Mouse (Mus musculus): Measurements from ENCODE around the gene Prl7c1.
"Not testable (repeated sequence)": the region's sequence is repeated elsewhere in the genome, so short reads cannot be mapped to it uniquely, and the experiment has no call there.

The Prl7c1 gene

DNA sequence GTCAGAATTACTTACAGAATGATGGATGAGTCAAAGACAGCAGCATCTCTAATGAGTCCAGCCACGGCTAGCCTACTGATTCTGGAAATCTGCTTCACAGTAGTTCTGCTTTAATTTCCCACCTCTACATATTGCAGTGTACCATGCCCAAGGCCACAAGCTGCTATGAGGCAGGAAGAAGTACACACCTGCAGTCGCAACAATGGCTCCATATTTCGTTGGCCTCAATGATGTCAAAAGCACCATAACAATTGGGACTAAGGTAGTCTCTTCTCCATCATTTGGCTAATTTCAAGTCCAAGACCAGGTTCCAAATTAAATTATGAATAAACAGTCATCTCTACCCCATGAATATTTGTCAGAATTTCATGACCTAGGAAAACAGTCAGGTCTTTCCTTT, at the start of gene Prl7c1:
Gene Prl7c1 (minus strand): TSS at position 101 of the 400 bp plus-strand sequence.
- not testable (repeated sequence) for DNase-seq (ENCODE audit: extremely low read depth, low read depth, low spot score)

DNA sequence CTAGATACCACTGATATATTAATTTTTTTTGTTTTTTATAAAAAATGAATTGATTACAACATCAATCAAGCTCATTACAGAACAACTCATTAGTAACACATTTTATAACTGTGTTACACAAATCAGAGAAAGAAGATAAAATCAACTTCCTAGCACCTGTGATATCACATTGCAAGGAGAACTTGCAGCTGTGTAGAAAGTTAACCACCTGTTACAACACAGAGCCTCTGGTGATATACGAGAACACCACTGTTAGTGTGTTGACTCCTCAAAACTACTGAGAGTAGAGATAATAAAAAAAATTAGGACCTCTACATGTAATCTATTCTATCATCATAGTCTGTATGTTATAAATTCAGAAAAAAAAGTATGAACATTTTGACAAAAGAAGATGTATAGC, 22.2 kb upstream of the Prl7c1 start:
- DNase-seq (ENCODE audit: extremely low read depth, low read depth, low spot score), result no peak

DNA sequence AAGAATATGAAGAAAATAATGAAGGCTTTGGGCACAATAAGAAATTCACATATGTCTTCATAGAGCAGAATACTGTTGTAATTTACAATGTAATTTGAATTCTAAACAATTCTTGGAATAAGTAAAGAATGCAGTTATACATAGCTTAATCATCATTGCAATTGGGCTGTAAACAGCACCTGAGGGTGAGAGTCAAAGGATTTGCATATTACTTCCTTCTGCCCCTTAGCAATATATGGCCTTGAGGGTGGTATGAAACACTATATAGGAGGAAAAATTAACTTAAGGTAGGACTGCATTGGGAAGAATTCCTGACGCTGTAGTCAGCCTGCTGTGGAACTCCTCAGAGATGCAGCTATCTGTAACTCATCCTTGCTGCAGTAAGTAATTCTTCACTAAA, 20.8 kb upstream of the Prl7c1 start, which contains the start of gene Prl2a1:
Gene Prl2a1 (plus strand): TSS at position 301 of the 400 bp plus-strand sequence.
- DNase-seq (ENCODE audit: extremely low read depth, low read depth, low spot score), result no peak

DNA sequence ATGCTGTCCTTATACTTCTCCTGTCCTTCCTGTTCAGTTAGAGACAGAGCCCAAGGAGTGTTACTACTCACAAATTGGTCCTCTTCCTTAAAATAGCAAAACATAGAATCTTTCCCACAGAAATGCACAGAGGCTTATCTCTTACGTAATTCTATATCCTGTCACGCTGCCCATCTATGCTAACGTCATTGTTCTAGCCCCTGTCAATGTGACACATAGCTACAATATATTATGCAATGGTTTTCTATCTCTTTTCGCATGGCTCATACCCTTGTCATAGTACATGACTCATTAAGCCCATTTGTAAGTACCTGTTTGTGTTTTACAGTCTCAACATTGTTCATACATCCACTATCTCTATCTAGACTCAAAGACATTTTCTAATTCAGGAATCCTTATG, 18.7 kb upstream of the Prl7c1 start:
- no peak for DNase-seq (ENCODE audit: extremely low read depth, low read depth, low spot score)

DNA sequence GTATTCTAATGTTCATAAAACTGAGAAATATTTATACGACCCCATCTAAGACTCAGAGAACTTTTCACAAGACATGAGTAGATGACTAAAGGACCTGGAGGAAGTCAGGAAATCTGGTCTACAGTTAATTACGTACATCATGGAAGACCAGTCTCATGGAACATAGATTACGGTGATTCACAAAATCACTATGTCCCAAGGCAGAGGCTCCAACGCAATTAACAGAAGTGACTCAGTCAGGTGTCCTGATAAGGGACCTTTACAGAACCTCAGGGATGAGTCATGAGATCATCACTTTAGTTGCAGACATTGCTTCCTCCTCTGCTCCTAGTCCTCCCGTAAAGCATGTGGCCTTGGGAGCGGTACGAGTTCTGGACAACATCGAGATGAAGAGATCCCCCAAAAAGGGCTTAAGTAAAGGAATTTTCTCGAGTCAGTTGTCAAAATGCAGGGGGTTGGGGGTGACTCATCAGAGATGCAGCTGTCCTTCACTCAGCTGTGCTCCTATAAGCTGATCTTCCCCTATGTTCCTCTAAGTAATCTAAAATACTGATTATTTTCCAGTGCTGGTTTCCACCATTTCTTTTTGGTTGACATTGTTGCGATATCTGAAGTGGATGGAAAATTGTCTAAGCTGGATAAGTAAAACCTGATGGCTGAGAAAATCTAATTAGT, 46.0 kb downstream of the Prl7c1 start:
- DNase-seq (ENCODE audit: extremely low read depth, low read depth, low spot score), result no peak

DNA sequence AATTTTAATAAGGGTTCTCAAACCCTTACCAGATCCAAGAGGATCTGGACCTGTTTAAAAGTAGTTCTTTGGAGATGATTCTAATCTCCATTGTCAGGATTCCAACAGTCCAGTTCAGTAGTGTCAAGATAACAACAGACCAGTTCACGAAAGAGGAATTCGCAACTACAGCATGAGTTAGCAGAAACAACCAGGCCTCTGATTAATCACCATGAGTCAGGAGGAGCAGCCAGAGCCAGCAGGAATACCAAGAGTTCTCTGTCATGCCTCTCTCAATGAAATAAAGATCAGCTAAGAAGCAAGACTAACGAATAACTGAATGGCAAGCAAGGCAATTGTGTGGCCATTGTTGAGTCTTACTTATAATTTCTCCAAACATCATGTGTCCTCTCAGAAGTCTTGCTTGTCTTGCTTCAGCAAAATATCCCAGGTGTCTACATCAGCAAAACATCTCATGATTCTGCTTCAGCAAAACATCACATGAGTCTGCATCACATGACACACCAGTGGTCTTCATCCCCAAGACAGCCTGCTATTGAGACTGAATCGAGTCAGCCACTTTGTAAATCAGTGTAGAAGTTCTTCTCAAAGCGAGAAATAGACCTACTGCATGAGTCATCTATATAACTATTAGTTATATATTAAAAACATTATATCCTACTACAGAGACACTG, 50.2 kb downstream of the Prl7c1 start:
- not testable (repeated sequence) for DNase-seq (ENCODE audit: extremely low read depth, low read depth, low spot score)

DNA sequence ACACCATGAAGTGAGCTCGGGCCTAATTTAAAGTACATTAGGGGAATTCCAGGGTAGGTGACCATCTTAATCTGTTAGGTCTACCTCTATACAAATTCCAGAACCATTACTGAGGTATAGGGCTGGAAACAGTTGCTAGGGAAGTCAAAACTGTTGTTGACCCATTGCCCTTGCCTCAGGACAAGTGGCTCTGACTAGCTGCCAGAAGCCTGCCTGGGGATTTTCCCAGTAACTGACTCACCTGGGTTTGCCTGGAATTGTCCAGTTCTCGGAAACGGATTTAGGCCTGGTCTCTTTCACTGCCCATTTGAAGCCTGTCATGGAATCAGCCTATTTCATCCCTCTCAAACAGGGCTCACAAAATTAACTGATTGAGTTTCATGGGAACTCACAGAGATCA, 55.5 kb downstream of the Prl7c1 start:
- DNase-seq (ENCODE audit: extremely low read depth, low read depth, low spot score), result not testable (repeated sequence)

All from fat pad, adult 2 months (tissue).